Mouse (Mus musculus) gastrocnemius, postnatal 36 days (tissue): ENCODE data around the gene Esm1. TPM values are rescaled to one million over a fixed set of nuclear protein-coding genes. Genes with fewer than 3 reads are reported as not detected.
"Not testable (repeated sequence)": the region's sequence is repeated elsewhere in the genome, so short reads cannot be mapped to it uniquely, and the experiment has no call there.

Source experiments
- DNase-seq, 2 experiments: peaks; one replicate each; pipeline ENCODE4 v3.0.0; 2022
- intact Hi-C: fragments of 180-260 bp; cut with DNase I; formaldehyde crosslinking; loops from one replicate; pipeline ENCODE4 v1.15.1; 2025
- total RNA-seq, 2 experiments: library from RNA; stranded (reverse); gene quantifications; 2 replicates each; pipeline ENCODE4 v1.2.3; 2021

Esm1 gene
- total RNA-seq, 2 experiments from 2014 or later: 0.39 to 0.56 TPM

DNA sequence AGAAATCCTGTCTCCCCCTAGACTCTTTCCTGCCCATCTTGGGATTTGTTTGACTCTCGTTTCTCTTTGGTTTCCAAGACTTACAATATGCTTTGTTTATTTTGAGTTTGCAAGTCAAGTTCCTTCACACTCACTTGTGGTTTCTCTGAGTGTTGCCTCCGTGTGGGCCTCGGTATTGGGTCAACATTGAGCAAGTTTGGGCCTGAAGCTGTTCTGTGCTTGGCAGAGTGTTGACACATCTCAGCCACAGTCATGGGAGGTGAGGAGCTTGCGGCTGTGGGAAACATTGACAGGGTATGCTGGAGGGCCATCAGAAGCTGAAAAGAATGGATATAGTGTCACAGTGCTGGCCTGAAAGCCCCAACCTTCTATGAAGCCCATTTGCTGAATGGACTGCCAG, 17.6 kb downstream of the Esm1 start:
- no peak for DNase-seq
- intact Hi-C loops: no loop called here

GRCm38 (mm10) chr13:113227666-113228463, 18.4 kb downstream of the Esm1 start:
- DNase-seq: no peak
- intact Hi-C loops: no loop called here

GRCm38 (mm10) chr13:113242129-113242528, 32.7 kb downstream of the Esm1 start:
- intact Hi-C loops: no loop called here
- DNase-seq: no peak

DNA sequence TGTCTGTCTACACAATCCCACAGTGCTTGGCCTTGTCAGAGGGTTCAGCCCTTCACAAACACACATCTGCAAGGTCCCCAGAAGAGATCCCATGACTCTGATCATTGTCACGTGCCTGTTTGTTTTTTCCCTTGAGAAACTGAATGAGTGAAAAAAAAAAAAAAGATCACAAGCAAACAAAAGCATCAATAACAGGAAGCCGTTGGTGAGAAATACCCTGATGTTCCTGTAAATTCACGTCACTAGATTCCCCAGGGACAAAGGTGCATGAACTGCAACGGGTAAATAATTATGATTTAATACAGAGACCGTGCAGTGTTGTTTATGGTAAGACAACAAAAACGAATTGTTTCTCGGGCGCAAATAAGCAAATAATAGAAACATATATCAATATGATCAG, 35.6 kb downstream of the Esm1 start:
- intact Hi-C loops: no loop called here
- no peak for DNase-seq

DNA sequence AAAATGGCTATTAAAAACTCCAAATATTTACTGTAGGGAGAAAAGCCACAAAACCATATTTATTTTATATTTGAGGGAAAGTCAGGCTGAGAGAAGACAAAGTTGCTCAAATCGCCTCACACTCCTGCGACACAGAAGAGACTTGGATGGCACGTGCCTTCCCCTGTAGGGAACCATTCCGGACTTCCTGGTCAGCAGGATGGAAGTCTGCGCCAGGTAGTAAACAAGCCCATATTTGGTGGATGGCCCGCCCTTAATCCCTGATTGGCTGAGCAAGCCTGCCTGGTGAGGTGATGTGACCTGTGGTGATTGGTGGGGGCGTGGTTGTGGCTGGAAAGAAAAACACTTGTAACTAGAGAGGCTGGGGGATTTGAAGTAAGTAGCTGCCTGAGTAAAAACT, 43.1 kb downstream of the Esm1 start:
- intact Hi-C loops, DNase-seq: not testable (repeated sequence)

- intact Hi-C loops: no loop called here
- DNase-seq: no peak
Measured at GRCm38 (mm10) chr13:113256766-113257165, 47.3 kb downstream of the Esm1 start.

DNA sequence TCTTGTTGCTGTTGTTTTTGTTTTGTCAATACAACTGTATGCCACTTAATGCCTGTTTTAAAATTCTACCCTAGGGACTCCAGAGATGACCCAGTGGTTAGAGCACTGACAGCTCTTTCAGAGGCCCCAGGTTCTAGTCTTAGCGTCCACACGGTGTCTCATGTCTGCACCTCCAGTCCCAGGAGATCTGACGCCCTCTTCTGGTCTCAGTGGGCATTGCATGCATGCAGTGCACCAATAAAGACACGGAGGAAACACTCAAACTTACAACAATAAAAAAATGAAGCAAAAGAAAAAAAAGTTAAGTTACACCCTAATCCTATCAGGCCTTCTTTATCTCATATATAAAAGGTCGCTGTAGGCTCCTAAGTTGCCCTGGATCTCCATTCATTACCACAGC, 47.7 kb downstream of the Esm1 start:
- intact Hi-C loops: no loop called here
- DNase-seq: no peak

- intact Hi-C loops: no loop called here
Measured at GRCm38 (mm10) chr13:113259237-113259636, 49.8 kb downstream of the Esm1 start.

DNA sequence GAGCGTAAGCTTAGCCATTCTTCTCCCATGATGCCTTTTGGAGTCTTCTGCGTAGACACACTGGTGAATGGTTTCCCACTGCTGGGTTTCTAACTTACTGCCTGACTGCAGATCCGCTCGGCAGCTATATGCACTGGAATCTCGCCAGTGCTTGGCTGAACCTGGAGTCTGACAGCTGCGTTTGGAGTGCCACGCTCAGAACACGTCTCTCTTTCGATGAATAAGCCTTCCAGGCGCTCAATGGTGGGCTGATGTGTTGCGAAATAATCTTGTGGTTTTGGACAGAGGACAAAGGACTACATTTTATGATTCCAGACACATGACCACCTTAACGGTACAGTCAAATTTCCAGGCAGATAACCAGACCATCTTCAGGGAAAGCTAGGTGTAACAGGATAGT, 53.4 kb downstream of the Esm1 start:
- DNase-seq: no peak
- intact Hi-C loops: loop anchor here (5.0 kb wide), 1 partner anchor 216 kb away; the partner anchor contains the start of gene Gpx8

More at GRCm38 (mm10) chr13:113259237-113259636, 49.8 kb downstream of the Esm1 start:
- DNase-seq: no peak

DNA sequence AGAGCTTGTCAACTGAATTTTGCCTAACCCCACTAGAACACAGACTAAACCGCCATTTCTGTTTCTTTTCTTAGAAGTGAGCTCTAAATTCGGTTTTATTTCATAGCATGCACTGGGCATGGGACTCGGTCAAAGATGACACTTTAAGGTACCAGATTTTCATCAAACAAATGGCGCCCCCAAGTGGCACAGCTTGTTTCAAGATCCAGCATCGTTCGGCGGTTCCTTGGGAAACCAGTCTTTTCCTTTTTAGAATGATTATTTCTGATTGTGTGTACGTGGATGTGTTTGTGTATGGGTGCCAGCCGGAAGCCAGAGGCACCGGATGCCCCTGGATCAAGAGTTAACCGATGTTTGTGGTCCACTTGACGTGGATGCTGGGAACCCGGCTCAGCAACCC, 55.8 kb downstream of the Esm1 start:
- intact Hi-C loops: loop anchor here (5.0 kb wide), 2 partner anchors 352 to 407 kb away; partner anchors contain the start of gene Snx18
- peak in 1 of 2 experiments; percentile 21 for DNase-seq

- intact Hi-C loops: loop anchor here (5.0 kb wide), 2 partner anchors 351 to 406 kb away; partner anchors contain the start of gene Snx18
- peak; percentile 33 to 65 for DNase-seq
Measured at GRCm38 (mm10) chr13:113266495-113266951, 57.1 kb downstream of the Esm1 start.

DNA sequence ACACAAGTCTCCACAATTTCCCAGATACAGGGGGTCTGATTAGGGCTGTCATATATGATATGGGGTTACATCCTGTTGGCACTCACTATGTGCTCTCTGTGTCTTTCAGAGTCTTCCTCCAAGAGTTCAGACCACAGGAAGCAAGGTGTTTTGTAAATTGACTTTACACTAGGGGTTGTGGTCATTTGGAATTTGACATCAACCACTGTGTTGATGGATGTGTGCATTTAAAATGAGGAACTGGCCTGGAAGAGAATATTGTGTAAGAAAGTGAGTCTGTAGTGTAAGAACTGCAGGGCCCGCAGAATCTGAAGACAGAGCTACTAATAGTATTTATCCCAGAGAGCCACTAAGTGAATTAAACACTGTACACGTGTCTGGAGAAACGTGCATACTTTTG, 57.7 kb downstream of the Esm1 start:
- intact Hi-C loops: loop anchor here (5.0 kb wide), 2 partner anchors 350 to 405 kb away; partner anchors contain the start of gene Snx18
- no peak for DNase-seq

Other genes starting within 250 kb of the Esm1 start
- not detected for gene Ccno, start 221.9 kb upstream of the Esm1 start, total RNA-seq
- not detected for gene Mcidas, start 215.8 kb upstream of the Esm1 start, total RNA-seq
- not detected for gene Cdc20b, start 174.5 kb upstream of the Esm1 start, total RNA-seq
- 1 to 10 TPM; 7.6 to 7.7 TPM for gene Gpx8, start 163.2 kb upstream of the Esm1 start, total RNA-seq
- under 1 TPM in 1 of 2 experiments, not detected in 1; 0.61 TPM for gene Gzma, start 108.7 kb upstream of the Esm1 start, total RNA-seq
- gene Gzmk, start 16.2 kb downstream of the Esm1 start, total RNA-seq: not detected
- gene BC067074, start 83.5 kb downstream of the Esm1 start, total RNA-seq: 1 to 10 TPM in 1 of 2 experiments, under 1 TPM in 1; 0.69 to 1.4 TPM